Mouse (Mus musculus) liver, adult 2 months (tissue): ENCODE measurements around the gene Jak3.

Experiments
- CTCF ChIP-seq: fragments of 200-500 bp; IDR thresholded peaks from 2 replicates; pipeline ENCODE4 v1.5.1; 2011; ENCODE audit warnings: low read depth, low read length, control low read depth
- POLR2A ChIP-seq: fragments of 200-500 bp; IDR thresholded peaks from 2 replicates; pipeline ENCODE4 v1.6.1; 2011; ENCODE audit warnings: low read length, control low read depth; ENCODE audit not compliant: insufficient read depth; ENCODE audit errors: extremely low read depth

- TF ChIP-seq POLR2A (no peak), CTCF (no peak)
Observed at GRCm38 (mm10) chr8:71728240-71728785, 52.2 kb downstream of the Jak3 start.
